Mouse (Mus musculus) kidney, embryonic 16.5 days (tissue): ENCODE measurements around the gene Zdhhc4. TPM values are rescaled to one million over a fixed set of nuclear protein-coding genes. Genes with fewer than 3 reads are reported as not detected.
A peak's percentile ranks its signal among the peaks of the same experiment; 100 is the strongest.

Source experiments
- ATAC-seq: fragments of 200-750 bp; cut with Nextera tagmentation; 2 replicates; pipeline ENCODE4 v1.8.0; 2017; ENCODE audit warnings: moderate TSS enrichment; ENCODE audit not compliant: low FRiP score, low TSS enrichment
- H3K27ac ChIP-seq: fragments of 300-500 bp; sonication (generic); 2 replicates; pipeline ENCODE4 v1.5.1; 2014; ENCODE audit warnings: low read length
- H3K27me3 ChIP-seq: fragments of 300-500 bp; sonication (generic); 2 replicates; pipeline ENCODE4 v1.6.1; 2014; ENCODE audit warnings: low read length, control low read depth, mixed read lengths; ENCODE audit not compliant: insufficient read depth
- H3K36me3 ChIP-seq: fragments of 300-500 bp; sonication (generic); 2 replicates; pipeline ENCODE4 v1.6.1; 2014; ENCODE audit warnings: low read length, control low read depth, mixed read lengths; ENCODE audit not compliant: insufficient read depth
- H3K4me1 ChIP-seq: fragments of 300-500 bp; sonication (generic); 2 replicates; pipeline ENCODE4 v1.6.1; 2014; ENCODE audit warnings: low read length, control low read depth, mixed read lengths; ENCODE audit not compliant: insufficient read depth
- H3K4me2 ChIP-seq: fragments of 300-500 bp; sonication (generic); replicated peaks from 2 replicates; pipeline ENCODE4 v1.6.1; 2014; ENCODE audit warnings: low read depth, low read length
- H3K4me3 ChIP-seq: fragments of 300-500 bp; sonication (generic); 2 replicates; pipeline ENCODE4 v1.5.1; 2014; ENCODE audit warnings: mild to moderate bottlenecking, low read length
- H3K9ac ChIP-seq: fragments of 300-500 bp; sonication (generic); replicated peaks from 2 replicates; pipeline ENCODE4 v1.6.1; 2014; ENCODE audit warnings: low read length
- H3K9me3 ChIP-seq: fragments of 300-500 bp; sonication (generic); 2 replicates; pipeline ENCODE4 v1.6.1; 2016; ENCODE audit warnings: low read length, control low read depth
- WGBS: fragments of 180-500 bp; shearing (Covaris S2); extraction: QIAGEN DNeasy Blood & Tissue Kit; methylation state at CpG from one replicate; pipeline ENCODE4 v1.1.7; 2014; 5-methylcytosine and 5-hydroxymethylcytosine counted together
- polyA plus RNA-seq: library from polyadenylated mRNA; unstranded; fragments of >200 nt; fragmentation: Nextera tagmentation; extraction: Ambion mirVana; gene quantifications from 2 replicates; pipeline ENCODE4 v1.2.1, GENCODE M21; 2015

Gene Zdhhc4
- polyA plus RNA-seq: 81.9 and 82.7 TPM in 2 replicates

DNA sequence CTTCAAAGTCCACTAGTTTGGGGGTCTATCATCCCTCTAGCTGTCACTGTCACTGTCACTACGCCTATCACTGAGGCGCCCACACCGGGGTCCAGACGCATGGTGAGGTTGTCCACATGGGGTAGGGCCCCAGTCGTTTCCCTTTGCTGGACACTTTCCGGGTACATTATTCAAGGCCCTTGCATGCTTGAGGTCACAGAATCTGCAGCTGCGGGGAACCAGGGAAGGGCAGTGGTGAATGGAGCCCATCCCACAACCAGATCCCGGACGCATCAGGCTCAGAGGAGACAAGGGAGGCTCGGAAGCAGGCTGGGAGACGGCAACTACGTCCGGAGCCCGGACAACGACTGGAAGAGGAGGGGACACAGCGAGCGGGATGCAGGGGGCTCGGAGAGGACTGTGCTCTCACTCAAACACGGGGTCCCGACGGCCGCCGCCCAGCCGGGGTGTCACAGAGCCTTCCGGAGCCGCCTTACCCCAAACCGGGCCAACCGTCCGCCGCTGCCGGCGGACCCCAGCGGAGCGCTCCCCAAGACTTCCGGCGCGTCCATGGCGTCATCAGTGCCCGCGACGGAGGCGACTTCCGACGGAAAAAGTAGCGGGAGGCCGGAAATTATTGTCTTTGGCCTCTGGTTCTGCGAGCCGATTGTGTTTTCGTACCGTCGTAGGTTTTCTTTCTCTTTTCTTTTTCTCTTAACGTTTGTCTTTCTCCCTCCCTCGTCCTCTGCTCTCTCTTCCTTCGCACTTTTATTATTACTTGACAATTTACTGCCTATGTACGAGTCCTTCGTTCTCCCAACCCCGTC, at the start of gene Zdhhc4:
Gene Zdhhc4 (minus strand): TSS at position 567 of the 806 bp plus-strand sequence.
- Histone ChIP-seq H3K27ac (peak within 1 kb of the TSS; percentile 73), H3K9ac (peak within 1 kb of the TSS; percentile 92), H3K4me3 (peak within 1 kb of the TSS; percentile 95), H3K9me3 (no peaks in the 10 kb centered on the region), H3K4me2 (peak within 1 kb of the TSS; percentile 88), H3K4me1 (peaks cover 15% of the 10 kb centered on the region), H3K36me3 (peaks cover 23% of the 10 kb centered on the region), H3K27me3 (no peaks in the 10 kb centered on the region)
- under 1% methylated on average over 57 of the region's 57 CpGs for WGBS
- peak; percentile 78 for ATAC-seq

DNA sequence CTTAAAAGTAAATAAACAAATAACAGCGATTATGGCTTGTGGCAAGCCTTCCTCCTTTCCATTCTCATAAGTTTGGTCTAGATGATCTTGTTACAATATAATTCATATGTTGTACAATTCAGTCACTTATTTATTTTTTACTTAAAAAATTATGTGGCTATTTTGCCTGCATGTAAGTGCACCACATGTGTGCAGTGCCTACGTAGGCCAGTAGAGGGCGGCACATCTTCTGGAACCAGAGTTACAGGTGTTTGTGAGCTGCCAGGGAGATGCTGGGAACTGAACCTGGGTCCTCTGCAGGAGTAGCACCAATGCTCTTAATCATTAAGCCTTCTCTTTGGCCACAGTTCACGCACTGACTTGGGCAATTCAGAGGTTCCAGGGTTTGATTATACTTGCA, 47.1 kb upstream of the Zdhhc4 start:
- Histone ChIP-seq H3K9ac (no peak overlapping the region), H3K9me3 (peaks cover 5% of the 10 kb centered on the region; the same call in 1 of the 2 replicates), H3K4me1 (peaks cover 3% of the 10 kb centered on the region; the same call in 1 of the 2 replicates), H3K27ac (no peak overlapping the region), H3K36me3 (no peaks in the 10 kb centered on the region), H3K27me3 (peaks cover 40% of the 10 kb centered on the region), H3K4me2 (no peak overlapping the region), H3K4me3 (no peak overlapping the region)
- WGBS: 81% methylated on average over 4 of the region's 4 CpGs
- no peak for ATAC-seq

DNA sequence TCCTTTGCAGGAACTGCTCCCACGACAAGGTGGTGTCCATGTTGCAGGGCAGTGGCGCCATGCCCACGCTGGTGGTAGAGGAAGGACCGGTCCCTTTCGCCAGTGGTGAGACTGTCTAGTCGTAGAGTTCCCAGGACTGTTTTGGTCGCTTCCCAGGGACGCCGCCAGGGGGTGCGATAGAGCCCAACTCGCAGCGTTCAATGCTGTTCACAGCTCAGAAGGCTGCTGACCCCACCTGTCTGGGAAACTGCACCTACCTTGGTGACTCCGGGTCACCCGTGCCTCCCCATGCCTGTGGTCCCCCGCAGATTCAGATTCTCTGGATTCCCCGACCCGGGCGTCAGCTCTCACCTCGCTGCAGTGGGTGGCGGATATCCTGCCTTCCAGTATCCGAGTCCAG, 46.2 kb upstream of the Zdhhc4 start:
- H3K4me3 ChIP-seq: peak overlapping the region; percentile 30
- H3K27ac ChIP-seq: no peak overlapping the region
- peak overlapping the region; percentile 51 for H3K4me2 ChIP-seq
- peaks cover 49% of the 10 kb centered on the region for H3K27me3 ChIP-seq
- peak overlapping the region; percentile 36; the same call in 1 of the 2 replicates for H3K9ac ChIP-seq
- 7% methylated on average over 21 of the region's 21 CpGs for WGBS
- peaks cover 3% of the 10 kb centered on the region; the same call in 1 of the 2 replicates for H3K4me1 ChIP-seq
- H3K36me3 ChIP-seq: no peaks in the 10 kb centered on the region
- peaks cover 5% of the 10 kb centered on the region; the same call in 1 of the 2 replicates for H3K9me3 ChIP-seq
- peak; percentile 68; the same call in 1 of the 2 replicates for ATAC-seq

- H3K9me3 ChIP-seq: peaks cover 5% of the 10 kb centered on the region; the same call in 1 of the 2 replicates
- H3K4me3 ChIP-seq: peak overlapping the region; percentile 45
- no peaks in the 10 kb centered on the region for H3K36me3 ChIP-seq
- 1% methylated on average over 35 of the region's 35 CpGs for WGBS
- peaks cover 9% of the 10 kb centered on the region; the same call in 1 of the 2 replicates for H3K4me1 ChIP-seq
- peak overlapping the region; percentile 56 for H3K4me2 ChIP-seq
- H3K9ac ChIP-seq: peak overlapping the region; percentile 7; the same call in 1 of the 2 replicates
- H3K27me3 ChIP-seq: peaks cover 73% of the 10 kb centered on the region
- no peak for ATAC-seq
- no peak overlapping the region for H3K27ac ChIP-seq
Measured at GRCm38 (mm10) chr5:143372818-143373217, 43.8 kb upstream of the Zdhhc4 start.

DNA sequence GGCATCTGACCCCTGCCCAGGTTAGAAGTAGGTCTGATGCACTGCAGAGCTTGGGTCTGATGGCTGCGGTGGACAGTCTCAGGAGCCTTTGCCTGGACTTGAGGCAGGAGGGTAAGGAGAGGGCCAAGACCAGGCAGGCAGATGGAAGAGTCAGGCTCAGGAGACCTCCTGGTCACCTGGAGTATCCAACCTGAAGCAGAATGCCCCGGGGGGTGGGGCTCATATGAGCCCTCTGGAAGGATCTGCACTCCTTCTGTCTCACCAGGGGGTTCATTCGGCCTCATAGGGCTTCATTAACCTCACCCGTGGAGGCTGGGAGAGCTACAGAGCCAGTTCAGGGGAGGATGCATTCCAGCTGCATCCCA, 42.1 kb upstream of the Zdhhc4 start:
- ATAC-seq: no peak
- WGBS: 50% methylated on average over 4 of the region's 4 CpGs
- Histone ChIP-seq H3K4me3 (no peak overlapping the region), H3K9me3 (no peaks in the 10 kb centered on the region), H3K36me3 (no peaks in the 10 kb centered on the region), H3K27ac (no peak overlapping the region), H3K27me3 (peaks cover 76% of the 10 kb centered on the region), H3K9ac (no peak overlapping the region), H3K4me2 (no peak overlapping the region), H3K4me1 (peaks cover 9% of the 10 kb centered on the region; the same call in 1 of the 2 replicates)

GRCm38 (mm10) chr5:143370416-143371145, 41.5 kb upstream of the Zdhhc4 start:
- peaks cover 81% of the 10 kb centered on the region for H3K27me3 ChIP-seq
- H3K9ac ChIP-seq: no peak overlapping the region
- no peak overlapping the region for H3K27ac ChIP-seq
- H3K4me2 ChIP-seq: peak overlapping the region; percentile 50; the same call in 1 of the 2 replicates
- no peak for ATAC-seq
- WGBS: 25% methylated on average over 17 of the region's 17 CpGs
- H3K36me3 ChIP-seq: no peaks in the 10 kb centered on the region
- H3K9me3 ChIP-seq: no peaks in the 10 kb centered on the region
- H3K4me3 ChIP-seq: no peak overlapping the region
- H3K4me1 ChIP-seq: peaks cover 9% of the 10 kb centered on the region; the same call in 1 of the 2 replicates

GRCm38 (mm10) chr5:143369611-143370255, 40.7 kb upstream of the Zdhhc4 start:
- peak overlapping the region; percentile 50 for H3K4me2 ChIP-seq
- H3K9me3 ChIP-seq: no peaks in the 10 kb centered on the region
- H3K9ac ChIP-seq: no peak overlapping the region
- WGBS: under 1% methylated on average over 34 of the region's 36 CpGs
- peaks cover 9% of the 10 kb centered on the region; the same call in 1 of the 2 replicates for H3K4me1 ChIP-seq
- no peak for ATAC-seq
- peak overlapping the region; percentile 34 for H3K4me3 ChIP-seq
- no peak overlapping the region for H3K27ac ChIP-seq
- peaks cover 86% of the 10 kb centered on the region for H3K27me3 ChIP-seq
- H3K36me3 ChIP-seq: no peaks in the 10 kb centered on the region

- Histone ChIP-seq H3K27ac (no peak overlapping the region), H3K27me3 (peaks cover 75% of the 10 kb centered on the region), H3K9me3 (no peaks in the 10 kb centered on the region), H3K4me3 (no peak overlapping the region), H3K4me2 (no peak overlapping the region), H3K9ac (no peak overlapping the region), H3K4me1 (peaks cover 21% of the 10 kb centered on the region; the same call in 1 of the 2 replicates), H3K36me3 (no peaks in the 10 kb centered on the region)
- no peak for ATAC-seq
- 75% methylated on average over 3 of the region's 3 CpGs for WGBS
Measured at GRCm38 (mm10) chr5:143367931-143368330, 38.9 kb upstream of the Zdhhc4 start.
